Mouse (Mus musculus) forelimb bud, embryonic 11.5 days (tissue): ENCODE results near the gene Arhgef17.
A peak's percentile ranks its signal among the peaks of the same experiment; 100 is the strongest.
"Not testable (repeated sequence)": the region's sequence is repeated elsewhere in the genome, so short reads cannot be mapped to it uniquely, and the experiment has no call there.

ENCODE experiments used
- DNase-seq: peaks from one replicate; pipeline ENCODE4 v3.0.0-alpha.2; 2012; ENCODE audit warnings: low read depth, low spot score

Gene Arhgef17

DNA sequence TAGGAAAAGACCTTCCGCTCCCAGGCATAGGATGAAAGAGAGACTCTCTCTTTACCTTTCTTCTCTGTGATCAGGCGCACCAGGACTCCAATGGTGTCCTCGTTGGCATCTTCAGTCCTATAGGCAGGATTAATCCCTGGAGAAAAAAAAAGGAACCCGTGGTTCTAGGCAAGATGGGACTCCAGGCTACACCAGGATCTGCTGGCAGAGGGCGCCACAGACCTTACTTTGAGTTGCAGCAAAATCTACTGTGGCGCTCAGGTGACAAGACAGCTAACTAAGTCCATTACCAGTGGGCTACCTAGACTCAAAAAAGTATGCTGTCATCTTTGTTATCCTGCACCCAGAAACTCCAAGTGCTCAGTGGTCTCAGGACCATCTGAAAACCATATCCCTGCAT lies 83.2 kb downstream of the Arhgef17 start:
- DNase-seq = peak; percentile 32

DNA sequence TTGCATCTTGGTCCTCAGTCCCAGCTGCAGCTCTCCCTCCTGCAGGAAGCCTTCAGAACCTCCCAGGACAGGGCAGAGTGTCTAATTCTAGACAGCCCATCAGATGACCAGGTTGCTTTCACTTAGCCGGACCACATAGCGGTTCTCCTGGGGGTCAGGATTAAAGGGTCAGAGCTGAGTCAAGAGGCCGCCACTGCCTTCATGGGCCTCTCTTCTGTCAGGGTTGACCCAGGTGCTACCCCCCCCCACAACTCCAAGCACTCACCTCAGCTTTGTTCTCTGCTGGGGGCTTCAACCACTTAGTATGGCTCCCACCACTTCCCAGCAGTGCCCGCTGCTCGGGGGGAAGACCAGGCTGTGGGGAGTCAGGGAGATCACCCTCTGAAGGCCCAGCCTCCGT lies 84.8 kb downstream of the Arhgef17 start:
- no peak for DNase-seq

- DNase-seq = not testable (repeated sequence)
Measured at GRCm38 (mm10) chr7:100846033-100846432, 85.9 kb downstream of the Arhgef17 start.

- peak; percentile 56 for DNase-seq
Measured at GRCm38 (mm10) chr7:100845412-100845811, 86.5 kb downstream of the Arhgef17 start.

GRCm38 (mm10) chr7:100845026-100845400 lies 86.9 kb downstream of the Arhgef17 start:
- no peak for DNase-seq

DNA sequence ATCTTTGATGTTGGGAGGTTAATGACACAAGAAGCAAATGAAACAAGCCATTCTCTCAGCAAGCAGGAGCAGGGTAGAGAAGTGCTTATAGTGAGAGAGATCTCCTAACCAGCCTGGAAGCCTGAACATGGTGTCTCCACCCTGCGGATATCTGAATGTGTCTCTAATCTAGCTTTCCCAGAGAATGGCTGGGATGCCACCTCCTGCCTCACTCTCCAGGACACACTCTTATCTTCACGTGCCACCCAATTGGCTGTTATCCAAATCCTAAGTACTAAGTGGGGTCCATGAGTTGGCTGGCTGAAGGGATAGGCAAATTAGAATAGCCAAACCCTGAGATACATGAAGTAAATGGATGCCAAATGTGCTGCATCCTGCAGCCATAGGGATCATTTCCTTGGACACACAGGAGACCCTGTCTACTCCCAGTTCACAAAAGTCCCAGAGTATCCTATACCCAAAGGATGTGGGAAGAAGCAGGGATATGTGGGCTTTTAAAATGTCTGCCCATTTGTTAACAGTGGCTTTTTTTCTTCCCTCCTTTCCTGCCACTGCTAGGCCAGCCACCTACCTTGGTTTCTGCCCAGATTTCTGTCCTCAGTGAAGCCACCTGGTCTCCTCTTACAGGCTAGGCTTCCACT lies 87.4 kb downstream of the Arhgef17 start:
- no peak for DNase-seq

DNA sequence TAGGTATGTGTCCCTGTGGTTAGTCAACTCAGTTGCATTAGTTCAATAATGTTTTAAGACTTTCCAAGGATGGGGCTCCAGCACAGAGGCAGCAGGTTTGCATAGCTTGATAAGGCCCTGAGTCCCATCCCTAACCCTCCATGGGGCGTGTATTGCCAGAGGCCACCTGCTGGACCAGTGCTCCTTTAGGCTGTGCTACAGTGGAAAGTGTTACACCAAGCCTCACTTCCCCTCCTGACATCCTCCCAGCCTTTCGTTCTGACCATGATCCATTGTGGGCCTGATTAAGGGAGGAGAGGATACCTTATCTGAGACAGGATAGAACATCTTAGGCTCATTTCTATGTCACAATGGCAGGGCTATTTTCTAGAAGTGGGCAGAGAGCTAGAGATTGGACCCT lies 88.0 kb downstream of the Arhgef17 start:
- no peak for DNase-seq

DNA sequence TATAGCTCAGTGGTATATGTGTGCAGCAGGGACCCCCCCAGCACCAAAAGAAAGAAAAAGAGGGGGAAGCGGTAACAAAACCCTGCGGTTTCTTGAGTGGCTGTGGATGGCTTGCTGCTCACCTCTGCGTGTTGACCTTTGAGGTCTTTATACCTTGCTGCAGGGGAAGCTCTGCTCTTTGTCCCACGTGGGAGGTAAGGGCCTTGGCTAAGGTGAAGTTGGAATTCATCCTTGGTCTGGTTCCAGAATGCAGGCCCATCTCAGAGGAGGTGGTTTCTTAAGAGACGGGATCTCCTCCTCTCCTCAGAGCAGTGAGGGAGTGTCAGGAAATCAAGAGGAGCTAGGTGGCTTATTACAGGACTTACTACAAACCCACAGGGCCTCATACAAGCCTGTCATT lies 89.7 kb downstream of the Arhgef17 start:
- no peak for DNase-seq

DNA sequence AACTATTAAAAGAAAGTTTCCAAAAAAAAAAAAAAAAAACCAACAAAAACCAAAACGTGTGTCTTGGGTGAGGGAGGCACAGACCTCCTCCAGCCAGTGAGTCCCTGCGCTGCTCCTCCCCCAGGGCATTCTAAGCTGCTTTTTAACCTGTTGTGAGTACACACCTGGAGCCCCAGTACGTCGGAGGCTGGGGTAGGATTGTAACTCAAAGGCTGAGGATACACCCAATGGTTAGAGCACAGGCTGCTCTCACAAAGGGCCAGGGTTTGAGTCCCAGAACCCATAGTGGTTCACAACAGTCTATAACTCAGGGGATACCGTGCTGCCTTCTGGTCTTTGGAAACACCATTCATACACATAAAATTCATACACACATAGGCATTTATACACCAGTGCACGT lies 90.3 kb downstream of the Arhgef17 start:
- no peak for DNase-seq

- no peak for DNase-seq
Measured at GRCm38 (mm10) chr7:100840906-100841305, 91.0 kb downstream of the Arhgef17 start.

DNA sequence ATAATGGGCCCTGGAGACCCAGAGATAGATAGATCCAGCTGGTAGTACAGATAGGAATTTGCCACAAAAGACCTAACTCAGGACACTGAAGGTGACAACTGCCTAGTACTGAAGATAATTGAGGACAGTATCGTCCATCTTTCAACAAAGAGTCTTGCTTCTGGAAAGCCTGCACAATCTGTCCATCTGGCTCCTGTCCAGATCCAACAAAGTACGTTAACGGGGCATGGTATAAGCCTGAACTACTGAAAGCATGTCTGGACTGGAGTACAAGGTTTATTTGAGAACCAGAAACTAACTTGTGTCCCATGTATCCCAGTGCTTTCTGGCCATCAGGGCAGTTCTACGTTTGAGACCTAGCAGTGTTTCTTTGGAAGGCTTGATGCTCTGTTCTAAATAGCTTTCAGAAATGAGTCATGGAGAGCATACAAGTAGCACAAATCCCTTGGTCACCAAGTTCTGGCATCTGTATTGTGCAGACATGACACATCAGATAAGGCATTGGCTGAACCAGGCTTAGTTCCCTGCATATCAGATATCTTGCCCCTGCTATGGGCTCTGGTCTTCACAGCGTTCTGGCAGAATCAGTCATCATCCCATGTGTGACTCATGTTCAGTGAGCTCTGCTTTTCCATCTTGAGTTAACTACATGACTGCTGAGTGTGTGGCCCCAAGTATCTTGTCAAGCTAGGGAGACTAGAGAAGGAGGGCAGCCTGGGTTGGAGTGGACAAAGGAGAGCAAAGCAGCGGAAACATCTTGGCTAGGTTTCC lies 92.1 kb downstream of the Arhgef17 start:
- no peak for DNase-seq

GRCm38 (mm10) chr7:100837701-100838100 lies 94.2 kb downstream of the Arhgef17 start:
- no peak for DNase-seq

GRCm38 (mm10) chr7:100836657-100837056 lies 95.2 kb downstream of the Arhgef17 start:
- no peak for DNase-seq

- DNase-seq = no peak
Measured at GRCm38 (mm10) chr7:100835711-100836110, 96.2 kb downstream of the Arhgef17 start.

DNA sequence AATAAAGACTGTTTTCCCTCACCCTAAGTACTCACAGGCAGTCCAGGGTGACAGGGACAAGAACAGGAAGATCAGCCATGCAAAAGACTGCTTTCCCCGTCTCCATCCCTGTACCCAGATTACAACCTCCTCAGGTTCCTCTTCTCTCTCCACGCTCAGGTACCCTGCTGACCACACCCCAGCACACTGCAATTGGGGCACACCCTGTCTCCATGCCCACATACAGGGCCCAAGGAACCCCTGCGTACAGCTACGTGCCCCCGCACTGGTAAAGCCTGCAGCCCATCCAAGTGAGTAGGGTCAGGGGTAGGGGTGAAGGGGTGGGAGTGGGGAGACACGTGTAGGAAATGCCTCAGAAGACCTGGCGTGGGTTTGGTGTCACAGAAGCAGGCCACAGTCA lies 96.7 kb downstream of the Arhgef17 start:
- no peak for DNase-seq

- DNase-seq = no peak
Measured at GRCm38 (mm10) chr7:100833859-100834258, 98.0 kb downstream of the Arhgef17 start.

DNA sequence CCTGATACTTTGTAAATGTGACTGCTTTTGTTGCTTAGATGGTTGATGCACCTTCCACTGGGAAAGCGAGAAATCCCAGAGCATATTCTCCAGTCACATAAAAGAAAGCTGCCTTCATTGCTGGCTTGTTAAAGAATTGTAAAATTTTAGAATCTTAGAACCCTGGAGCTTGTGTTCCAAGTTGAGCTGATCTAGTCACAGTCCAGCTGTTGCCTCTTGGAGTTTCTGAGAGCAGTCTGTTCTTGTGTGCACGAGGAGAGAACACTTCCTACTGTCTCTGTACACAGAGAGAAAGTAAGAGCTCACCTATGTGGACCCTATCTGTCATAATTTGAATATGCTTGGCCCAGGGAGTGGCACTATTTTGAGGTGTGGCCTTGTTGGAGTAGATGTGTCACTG lies 103.4 kb downstream of the Arhgef17 start:
- DNase-seq = no peak

DNA sequence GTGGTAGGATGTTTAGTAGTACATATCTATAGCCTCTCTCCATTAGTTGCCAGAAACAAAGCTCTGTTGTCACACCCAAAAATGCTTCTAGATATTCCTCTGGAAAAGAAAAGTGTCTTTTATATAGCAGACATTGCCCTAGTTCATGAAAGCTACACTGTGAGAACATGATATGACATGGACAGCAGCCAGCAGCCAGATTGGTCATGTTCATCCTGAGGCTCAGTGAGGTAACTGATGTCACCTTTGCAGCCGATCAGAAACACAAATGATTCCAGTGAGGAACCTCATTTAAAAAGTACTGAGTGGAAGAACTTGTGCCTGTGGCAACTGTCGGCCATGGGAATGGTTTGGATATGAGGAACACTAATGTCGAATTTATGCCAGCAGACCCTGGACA lies 107.2 kb downstream of the Arhgef17 start:
- DNase-seq = no peak
